Mouse (Mus musculus) heart, postnatal 36 days (tissue): ENCODE results near the gene Tnrc6c. TPM values are rescaled to one million over a fixed set of nuclear protein-coding genes. Genes with fewer than 3 reads are reported as not detected.
A peak's percentile ranks its signal among the peaks of the same experiment; 100 is the strongest.
"Not testable (repeated sequence)": the region's sequence is repeated elsewhere in the genome, so short reads cannot be mapped to it uniquely, and the experiment has no call there.

ENCODE experiments used
- DNase-seq, 2 experiments: peaks; one replicate each; pipeline ENCODE4 v3.0.0; 2021 to 2022
- intact Hi-C: fragments of 180-260 bp; cut with DNase I; formaldehyde crosslinking; loops from one replicate; pipeline ENCODE4 v1.15.1; 2025
- total RNA-seq, 2 experiments: library from RNA; stranded (reverse); gene quantifications; 2 replicates each; pipeline ENCODE4 v1.2.3; 2021

Tnrc6c gene
- total RNA-seq, 2 experiments from 2014 or later, result 28.1 to 34.1 TPM

DNA sequence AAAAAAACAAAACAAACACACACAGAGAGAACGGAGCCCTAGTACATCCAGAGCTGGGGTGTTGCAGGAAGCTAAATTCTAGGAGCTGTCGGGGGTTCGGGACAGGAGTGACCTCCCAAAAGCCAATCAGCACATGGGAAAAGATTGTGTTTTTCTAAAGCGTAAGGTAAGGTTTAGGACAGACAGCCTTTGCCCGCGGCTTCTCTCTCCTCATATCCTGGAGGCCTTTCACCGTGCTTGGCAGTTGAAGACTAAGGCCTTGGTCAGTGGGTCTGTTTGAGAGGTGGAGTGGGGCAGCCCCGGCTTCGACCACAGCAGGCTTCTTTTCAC, 128.6 kb downstream of the Tnrc6c start:
- intact Hi-C loops, result loop anchor here (2.0 kb wide), 1 partner anchor 42 kb away; the partner anchor contains the start of gene Afmid
- DNase-seq, result no peak

DNA sequence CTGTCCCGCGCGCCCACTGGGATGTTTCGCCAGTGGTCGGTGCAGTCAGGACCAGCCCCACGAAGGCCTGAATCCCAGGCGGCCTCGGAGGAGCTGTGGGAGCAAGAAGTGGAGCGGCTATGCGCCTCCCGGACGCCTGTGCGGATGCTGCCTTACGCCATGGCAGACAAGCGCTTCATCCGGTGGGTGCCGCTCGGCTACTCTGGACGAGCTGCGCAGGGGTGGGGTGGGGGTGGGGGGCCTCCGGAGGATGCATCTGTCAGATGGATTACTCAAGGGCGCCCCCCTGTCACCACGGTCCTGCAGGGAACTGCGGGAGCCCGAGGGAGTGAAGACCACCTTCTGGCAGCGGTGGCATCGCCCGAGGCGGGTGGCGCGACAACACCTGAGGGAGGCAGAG, 129.0 kb downstream of the Tnrc6c start:
- peak; percentile 64 to 73 for DNase-seq
- intact Hi-C loops, result loop anchor here (2.0 kb wide), 1 partner anchor 42 kb away; the partner anchor contains the start of gene Afmid

DNA sequence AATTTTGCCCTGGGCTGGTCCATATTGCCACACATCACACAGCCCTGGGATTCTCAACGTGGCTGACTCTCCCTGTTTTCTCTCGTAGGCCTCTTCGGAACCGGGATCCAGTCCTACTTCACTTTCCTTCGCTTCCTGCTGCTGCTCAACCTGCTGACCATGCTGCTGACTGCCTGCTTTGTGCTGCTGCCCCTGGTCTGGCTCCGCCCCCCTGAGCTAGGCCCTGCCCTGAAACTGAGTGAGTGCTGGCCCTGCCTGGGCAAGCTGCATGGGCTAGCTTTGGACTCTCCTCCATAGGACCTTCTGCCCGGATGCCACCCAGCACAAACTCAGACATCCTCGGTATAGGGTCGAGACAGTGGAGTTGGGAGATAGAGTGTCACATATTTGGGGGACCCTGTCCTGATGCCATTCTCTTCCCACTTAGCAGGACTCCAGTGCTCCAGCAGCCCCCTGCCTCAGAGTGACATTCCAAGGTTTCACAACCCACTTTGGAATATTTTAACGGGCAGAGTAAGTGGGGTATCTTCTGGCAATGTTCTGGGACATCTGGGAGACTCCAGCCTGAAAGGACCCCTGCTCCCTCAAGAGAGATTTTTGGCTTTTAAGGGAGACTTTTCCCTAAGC, 129.7 kb downstream of the Tnrc6c start:
- intact Hi-C loops, result loop anchor here (2.0 kb wide), 1 partner anchor 41 kb away; the partner anchor contains the start of gene Afmid
- peak in 1 of 2 experiments; percentile 40 for DNase-seq

DNA sequence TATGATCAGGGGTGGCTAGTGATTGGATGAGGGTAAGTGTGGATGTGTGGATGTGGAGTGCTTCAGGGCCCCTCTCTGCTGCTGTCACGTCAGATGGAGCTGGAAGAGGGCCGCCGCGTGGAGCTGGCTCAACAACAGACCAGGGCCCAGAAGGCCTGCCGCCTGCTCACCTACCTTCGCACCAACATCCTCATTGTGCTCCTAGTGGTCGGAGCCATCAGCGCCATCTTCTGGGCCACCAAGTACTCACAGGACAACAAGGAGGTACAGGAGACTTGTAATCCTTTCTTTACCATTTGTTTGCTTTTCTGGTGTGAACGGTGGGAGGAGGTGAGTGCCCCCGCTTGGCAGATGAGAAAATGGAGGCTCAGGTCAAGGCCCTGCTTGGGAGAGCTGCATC, 132.2 kb downstream of the Tnrc6c start:
- intact Hi-C loops, result loop anchor here (2.0 kb wide), 1 partner anchor 75 kb away; no protein-coding TSS in a partner anchor
- peak; percentile 54 to 65 for DNase-seq

DNA sequence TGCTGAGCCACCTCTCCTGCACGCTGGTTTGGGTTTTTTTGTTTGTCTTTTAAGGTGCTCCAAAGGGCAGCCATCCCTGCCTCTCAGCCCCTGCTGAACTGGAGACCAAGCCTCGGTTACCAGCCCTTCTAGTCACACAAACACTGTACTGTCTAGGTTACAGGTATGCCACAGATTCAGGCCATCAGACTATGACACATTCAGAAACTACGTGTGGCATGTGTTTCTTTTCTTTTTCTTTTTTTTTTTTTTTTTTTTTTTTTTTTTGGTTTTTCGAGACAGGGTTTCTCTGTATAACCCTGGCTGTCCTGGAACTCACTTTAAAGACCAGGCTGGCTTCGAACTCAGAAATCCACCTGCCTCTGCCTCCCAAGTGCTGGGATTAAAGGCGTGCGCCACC, 134.4 kb downstream of the Tnrc6c start:
- intact Hi-C loops, DNase-seq: not testable (repeated sequence)

DNA sequence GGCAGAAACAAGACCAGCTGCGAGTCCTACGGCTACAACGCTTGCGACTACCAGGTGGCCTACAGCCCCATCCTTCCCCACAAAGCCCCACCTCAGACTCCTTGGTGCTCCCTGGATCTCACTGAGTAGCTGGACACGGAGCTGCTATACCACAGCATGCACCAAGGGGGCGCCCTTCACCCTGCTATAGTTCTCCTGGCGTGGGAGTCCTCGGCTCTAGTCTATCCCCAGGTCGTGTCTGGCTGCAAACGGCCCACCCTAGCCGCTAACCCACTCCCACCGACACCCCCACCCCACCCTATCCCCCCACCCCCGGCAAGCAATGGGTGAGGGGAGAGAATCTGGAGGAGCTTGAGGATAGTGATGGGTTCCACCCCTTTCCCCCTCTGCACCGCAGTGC, 136.2 kb downstream of the Tnrc6c start:
- DNase-seq, result peak; percentile 78 to 81
- intact Hi-C loops, result loop anchor here (1.0 kb wide), 1 partner anchor 34 kb away; no protein-coding TSS in a partner anchor

DNA sequence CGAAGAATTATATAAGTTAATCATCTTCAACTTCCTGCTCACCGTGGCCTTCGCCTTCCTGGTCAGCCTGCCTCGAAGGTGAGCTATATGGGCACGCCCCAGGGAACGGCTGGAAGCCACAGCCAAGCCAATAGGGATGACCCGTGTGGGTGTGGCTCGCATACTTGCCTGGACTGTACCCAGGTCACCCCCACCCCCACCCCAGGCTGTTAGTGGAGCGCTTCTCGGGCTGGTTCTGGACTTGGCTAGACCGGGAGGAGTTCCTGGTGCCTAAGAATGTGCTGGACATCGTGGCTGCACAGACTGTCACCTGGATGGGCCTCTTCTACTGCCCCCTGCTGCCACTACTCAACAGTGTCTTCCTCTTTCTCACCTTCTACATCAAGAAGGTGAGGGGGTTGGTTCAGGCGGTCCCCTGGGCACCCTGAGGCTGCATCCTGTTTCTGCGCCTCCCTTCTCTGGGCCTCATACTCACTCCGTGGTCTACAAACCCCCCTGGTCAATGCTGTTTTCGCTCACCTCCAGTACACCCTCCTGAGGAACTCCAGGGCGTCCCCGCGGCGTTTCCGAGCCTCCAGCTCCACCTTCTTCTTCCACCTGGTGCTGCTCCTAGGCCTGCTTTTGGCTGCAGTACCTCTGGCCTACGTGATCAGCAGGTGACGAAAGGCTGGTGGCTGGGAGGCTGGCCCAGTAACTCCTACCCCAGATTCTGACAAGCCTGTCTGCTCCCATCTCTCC, 136.8 kb downstream of the Tnrc6c start:
- DNase-seq, result no peak
- intact Hi-C loops, result loop anchor here (1.0 kb wide), 1 partner anchor 33 kb away; no protein-coding TSS in a partner anchor

DNA sequence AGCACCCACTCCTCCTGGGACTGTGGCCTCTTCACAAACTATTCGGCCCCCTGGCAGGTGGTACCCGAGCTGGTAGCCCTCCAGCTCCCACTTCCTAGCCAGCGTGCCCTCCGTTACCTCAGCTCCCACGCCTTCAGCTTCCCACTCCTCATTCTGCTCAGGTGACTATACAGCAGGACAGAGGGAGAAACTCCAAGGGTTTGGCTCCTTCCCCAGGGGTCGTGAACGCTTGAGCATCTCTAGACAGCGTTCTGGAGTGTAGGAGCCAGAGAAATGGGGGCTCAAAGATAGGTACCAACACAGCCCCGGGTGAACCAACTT, 137.3 kb downstream of the Tnrc6c start:
- intact Hi-C loops, result no loop called here
- DNase-seq, result no peak

DNA sequence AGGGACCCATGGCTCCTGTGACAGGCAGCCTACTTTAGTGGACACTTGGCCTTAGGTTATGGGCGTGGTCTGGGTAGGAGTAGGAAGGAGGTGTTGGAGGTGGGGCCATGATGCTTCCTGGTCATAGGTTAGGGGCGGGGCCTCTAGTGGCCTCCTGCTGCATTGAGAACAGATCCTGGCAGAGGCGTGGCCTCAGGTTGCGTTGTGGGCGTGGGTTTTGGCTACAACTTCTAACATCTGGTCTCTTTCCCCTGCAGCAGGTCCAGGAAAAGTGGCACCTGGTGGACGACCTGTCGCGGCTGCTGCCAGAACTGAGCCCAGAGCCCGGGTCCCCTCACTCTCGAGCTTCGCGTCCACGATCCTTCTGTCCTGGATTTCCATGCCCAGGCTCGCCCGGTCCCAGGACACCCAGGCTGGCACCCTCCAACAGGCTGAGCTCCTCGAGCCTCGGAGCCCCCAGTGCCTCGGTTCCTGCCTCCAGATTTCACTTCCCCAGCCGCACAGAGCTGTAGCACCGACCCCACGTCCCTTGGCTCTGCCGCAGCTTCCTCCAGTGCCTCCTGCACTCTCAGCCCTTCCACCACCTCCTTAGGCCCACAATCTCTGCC, 138.3 kb downstream of the Tnrc6c start:
- intact Hi-C loops, result no loop called here
- DNase-seq, result no peak

DNA sequence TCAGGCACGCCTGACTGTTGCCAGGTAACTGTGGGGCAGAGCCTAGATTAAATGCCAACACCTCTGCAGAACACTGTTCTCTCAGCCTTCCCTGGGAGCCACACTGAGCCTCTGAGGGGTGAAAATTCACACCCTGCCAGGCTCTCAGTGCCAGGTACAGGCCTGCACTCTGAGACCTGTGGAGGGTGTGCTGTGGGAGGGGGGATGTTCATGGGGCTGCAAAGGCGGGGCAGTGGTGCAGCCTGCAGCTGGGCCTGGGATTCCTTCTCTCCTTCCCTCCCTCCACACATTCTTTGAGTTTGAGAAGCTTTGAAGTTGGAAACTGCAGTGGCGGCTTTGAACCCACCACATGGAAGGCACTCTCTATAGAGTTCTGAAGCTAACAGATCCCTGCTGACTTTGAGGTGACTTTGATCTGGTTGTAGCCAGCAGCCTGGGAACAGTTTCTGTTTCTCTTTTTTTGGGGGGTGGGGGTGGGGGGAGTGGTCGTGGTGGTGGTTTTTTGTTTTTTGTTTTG, 140.0 kb downstream of the Tnrc6c start:
- intact Hi-C loops, result no loop called here
- no peak for DNase-seq

DNA sequence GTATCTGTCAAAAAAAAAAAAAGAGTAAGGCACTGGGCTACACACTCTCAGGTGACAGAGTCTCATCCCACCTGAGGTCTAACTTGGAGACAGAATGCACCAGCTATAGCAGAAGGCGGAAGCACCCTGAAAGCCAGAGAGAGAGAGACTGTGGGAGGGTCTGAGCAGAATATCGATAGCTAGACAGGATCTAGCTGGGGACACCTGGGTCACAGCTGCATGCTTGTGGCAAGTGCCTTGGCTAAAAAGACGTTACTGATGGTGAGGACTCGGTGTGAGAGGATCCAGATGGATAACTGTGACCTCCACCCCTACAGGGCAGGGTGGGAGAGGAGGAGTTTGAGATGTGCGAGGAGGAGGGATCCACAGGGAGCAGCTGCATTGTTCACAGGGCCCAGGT, 142.9 kb downstream of the Tnrc6c start:
- DNase-seq, result no peak
- intact Hi-C loops, result no loop called here

DNA sequence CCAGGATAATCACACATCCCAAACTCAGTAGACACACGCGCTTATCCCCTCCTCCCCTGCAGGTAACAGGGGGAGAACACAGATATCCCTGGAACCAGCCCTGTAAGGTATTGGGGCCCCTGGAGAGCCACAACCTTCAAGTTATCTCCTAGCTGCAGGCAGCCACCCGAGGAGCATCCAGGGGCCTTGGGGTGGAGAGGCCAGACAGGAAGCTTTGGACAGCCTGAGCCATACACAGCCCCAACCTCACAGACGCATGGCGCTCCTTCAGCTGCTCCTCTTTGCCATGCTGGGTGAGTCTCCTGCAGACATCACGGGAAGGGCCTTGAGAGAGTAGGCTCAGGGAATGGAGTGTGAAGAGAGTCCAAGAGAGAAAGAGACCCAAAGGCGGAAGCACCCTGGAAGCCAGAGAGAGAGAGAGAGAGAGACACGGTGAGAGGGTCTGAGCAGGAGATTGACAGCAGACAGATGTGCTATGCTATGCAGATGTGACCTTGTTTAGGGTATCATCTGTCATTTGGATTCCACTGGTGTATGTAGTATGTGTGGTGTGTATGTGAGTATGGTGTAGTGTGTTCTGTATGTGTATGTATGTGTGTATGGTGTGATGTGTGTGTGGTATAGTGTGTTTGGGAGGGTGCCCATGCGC, 143.5 kb downstream of the Tnrc6c start, which contains the start of gene 6030468B19Rik:
6030468B19Rik (plus strand) TSS at position 150 of the 649 bp plus-strand sequence.
- intact Hi-C loops, result no loop called here
- no peak for DNase-seq

DNA sequence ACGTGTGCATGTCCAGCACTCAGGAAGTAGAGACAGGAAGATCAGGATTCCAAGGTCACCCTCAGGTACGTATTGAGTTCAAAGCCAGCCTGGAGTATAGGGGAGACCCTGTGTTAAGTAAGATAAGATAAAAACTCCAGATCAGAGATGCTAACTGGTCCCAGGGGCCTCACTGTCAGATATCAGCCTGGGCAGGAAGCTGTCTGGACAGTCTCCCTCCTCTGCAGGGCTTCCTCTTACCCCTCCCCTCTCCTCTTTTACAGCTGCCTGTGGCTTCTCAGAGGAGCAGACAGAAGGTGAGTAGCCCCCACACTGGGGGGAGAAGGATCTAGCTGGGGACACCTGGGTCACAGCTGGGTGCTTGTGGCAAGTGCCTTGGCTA, 144.1 kb downstream of the Tnrc6c start:
- DNase-seq, result no peak
- intact Hi-C loops, result no loop called here

DNA sequence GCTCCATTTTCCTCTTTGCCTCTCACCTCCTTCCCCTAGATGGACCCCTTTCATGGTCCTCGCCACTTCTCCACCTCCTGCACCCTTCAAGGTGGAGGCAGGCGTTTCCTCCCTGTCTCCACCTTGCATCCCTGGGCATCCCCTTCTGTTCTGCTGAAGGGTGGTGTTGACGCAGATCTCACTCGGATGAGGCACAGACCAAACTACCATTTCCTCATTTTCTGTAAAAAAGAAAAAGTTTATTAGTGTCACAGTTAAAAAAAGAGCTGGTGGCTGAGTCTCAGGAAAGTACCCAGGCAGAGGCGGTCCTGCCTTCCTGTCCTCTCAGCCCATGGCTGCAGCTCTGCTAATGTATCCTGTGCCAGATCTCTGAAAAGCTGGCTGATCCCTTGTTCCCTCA, 145.1 kb downstream of the Tnrc6c start:
- DNase-seq, result no peak

DNA sequence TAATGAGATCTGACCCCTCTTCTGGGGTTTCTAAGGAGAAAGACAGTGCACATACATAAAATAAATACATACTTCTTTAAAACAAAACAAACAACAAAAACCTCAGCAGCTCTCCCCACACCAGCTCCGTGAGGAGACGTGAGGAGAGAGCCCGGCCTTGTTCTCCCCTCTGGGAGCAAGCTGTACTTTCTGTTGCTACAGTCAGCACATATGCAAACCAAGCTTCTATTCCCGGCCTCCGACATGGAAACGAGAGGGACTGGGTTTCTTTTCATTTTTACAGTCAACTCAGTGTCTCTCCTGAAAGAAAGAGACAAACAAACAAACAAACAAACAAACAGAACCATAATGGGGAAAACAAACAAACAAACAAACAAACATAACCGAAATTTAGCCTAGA, 145.9 kb downstream of the Tnrc6c start:
- no peak for DNase-seq
- intact Hi-C loops, result no loop called here

More for the DNA sequence above, 145.1 kb downstream of the Tnrc6c start:
- intact Hi-C loops, result no loop called here

DNA sequence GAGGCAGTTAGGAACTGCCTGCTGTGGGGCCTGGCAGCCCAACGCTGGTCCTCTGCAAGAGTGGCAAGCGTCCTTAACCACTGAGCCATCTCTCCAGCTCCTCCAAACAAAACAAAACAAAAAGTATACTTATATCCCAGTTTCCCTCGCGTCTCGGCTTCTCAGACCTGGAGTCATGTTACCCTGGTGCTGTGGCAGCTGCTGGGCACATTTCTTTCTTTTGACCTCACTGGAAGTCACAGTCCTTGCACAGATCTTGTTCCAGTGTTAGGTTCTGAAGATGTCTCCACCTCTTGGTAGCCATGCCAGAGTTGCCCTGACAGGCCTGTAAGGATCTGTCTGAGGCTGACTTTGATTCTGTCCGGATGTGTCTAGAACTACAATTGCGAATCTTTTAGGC, 147.6 kb downstream of the Tnrc6c start:
- intact Hi-C loops, result no loop called here
- no peak for DNase-seq

DNA sequence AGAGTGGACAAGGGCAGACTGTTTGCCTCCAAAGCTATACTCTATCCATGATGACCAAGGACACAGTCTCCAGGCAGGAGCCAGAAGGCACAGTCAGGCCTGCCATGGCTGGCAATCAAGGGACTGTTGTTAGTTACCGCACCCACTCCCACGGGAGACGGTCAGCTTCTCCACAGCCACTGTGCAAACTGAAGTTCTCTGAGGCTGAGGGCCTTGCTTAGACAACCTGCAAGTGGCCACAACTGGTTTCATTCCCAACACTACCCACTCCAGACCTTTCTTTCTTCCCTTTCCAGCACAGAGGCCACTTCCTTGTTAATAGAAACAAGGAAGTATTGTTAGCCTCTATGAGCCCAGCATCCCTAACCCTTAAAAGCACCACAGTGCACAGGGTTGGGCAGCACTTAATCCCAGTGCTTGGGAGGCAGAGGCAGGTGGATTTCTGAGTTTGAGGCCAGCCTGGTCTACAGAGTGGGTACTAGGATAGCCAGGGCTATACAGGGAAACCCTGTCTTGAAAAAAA, 149.1 kb downstream of the Tnrc6c start:
- intact Hi-C loops, result no loop called here
- no peak for DNase-seq

DNA sequence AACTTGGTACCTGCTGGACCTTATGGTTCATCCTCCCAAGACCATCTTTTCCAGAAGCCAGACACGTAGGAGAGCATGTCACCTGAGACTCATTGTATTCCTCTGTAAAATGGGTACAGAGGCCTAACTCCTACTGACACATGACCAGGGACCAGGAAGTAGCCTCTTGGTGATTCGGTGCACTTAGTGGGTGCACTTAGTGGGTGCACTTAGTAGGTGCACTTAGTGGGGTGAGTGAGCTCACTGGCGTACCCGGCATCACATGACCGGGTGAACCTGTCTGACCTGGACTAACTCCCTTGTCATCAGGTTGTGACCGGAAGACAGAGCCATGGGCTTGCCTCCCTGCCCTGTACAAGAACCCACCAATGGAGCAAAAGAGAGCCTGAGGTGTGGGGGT, 152.7 kb downstream of the Tnrc6c start:
- no peak for DNase-seq
- intact Hi-C loops, result no loop called here

DNA sequence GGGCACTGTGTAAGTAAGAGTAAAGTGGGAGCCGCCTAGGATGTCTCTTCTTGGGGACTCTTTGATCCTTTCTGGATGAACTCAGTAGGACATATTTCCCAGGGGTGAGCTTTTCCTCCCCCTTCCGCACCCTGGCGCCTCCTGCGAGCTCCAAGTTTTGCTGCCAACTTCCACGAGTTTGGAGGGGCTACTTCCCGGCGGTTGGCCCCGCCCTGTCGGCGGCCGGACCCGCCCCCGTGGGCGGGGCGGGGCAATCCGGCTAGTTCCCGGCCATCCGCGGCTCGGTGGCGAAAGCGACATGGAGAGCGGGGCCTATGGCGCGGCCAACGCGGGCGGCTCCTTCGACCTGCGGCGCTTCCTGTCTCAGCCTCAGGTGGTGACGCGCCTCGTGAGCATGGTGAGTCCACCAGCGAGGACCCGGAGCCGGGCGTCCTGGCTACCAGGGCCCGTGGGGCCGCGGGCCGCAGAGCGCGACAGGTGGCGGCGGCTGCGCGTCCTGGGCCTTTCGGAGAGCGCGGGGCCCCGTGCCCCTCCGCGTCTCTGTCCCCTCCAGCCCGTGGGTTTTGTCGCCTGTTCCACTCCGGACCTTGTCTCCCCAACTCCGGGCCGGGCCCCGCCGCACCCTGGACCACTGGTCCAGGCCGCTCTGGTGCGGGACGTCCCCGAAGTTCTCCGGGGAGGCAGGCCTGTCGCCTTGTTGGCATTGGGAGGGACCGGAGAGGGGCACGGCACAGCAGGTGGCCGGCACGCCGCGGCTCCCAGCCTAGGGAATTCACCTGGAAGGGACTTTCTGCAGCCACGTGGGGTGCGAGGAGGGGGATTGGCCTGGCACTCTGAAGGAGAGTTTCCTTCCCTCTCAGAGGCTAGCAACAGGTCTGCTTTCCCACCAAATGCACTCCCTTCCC, 155.6 kb downstream of the Tnrc6c start, which contains the start of the genes Gm20708 and Syngr2:
Gm20708 (plus strand) TSS at position 262 of the 905 bp plus-strand sequence.
Syngr2 (plus strand) TSS at position 262 of the 905 bp plus-strand sequence.
- DNase-seq, result peak; percentile 83 to 84
- intact Hi-C loops, result no loop called here
